Mouse (Mus musculus): Measurements from ENCODE around the gene Phf21a.

Gene Phf21a

GRCm38 (mm10) chr2:92240299-92240698 is 147.4 kb downstream of the Phf21a start:
- peak in 1 of 2 experiments; percentile 29 for DNase-seq

- no peak for DNase-seq
These were observed 147.9 kb downstream of the Phf21a start for GRCm38 (mm10) chr2:92240816-92241215.

- no peak for DNase-seq
These were observed 148.4 kb downstream of the Phf21a start for GRCm38 (mm10) chr2:92241317-92241716.

GRCm38 (mm10) chr2:92246112-92246511 is 153.2 kb downstream of the Phf21a start:
- no peak for DNase-seq

GRCm38 (mm10) chr2:92247711-92248110 is 154.8 kb downstream of the Phf21a start:
- DNase-seq: no peak

- no peak for DNase-seq
These were observed 157.6 kb downstream of the Phf21a start for GRCm38 (mm10) chr2:92250472-92250871.

- no peak for DNase-seq
These were observed 160.9 kb downstream of the Phf21a start for GRCm38 (mm10) chr2:92253777-92254176.

- no peak for DNase-seq
These were observed 163.2 kb downstream of the Phf21a start for GRCm38 (mm10) chr2:92256141-92256540.

- DNase-seq: no peak
These were observed 164.5 kb downstream of the Phf21a start for GRCm38 (mm10) chr2:92257372-92257956.

GRCm38 (mm10) chr2:92259924-92260323 is 167.0 kb downstream of the Phf21a start:
- no peak for DNase-seq

- DNase-seq: no peak
These were observed 173.2 kb downstream of the Phf21a start for GRCm38 (mm10) chr2:92266100-92266617.

GRCm38 (mm10) chr2:92269227-92269626 is 176.3 kb downstream of the Phf21a start:
- DNase-seq: no peak

GRCm38 (mm10) chr2:92272510-92272909 is 179.6 kb downstream of the Phf21a start:
- peak in 1 of 2 experiments; percentile 10 for DNase-seq

GRCm38 (mm10) chr2:92273101-92273801 is 180.3 kb downstream of the Phf21a start:
- DNase-seq: peak in 1 of 2 experiments; percentile 10

GRCm38 (mm10) chr2:92273802-92274183 is 180.9 kb downstream of the Phf21a start:
- no peak for DNase-seq

GRCm38 (mm10) chr2:92277787-92278186 is 184.9 kb downstream of the Phf21a start:
- no peak for DNase-seq

GRCm38 (mm10) chr2:92278663-92279062 is 185.7 kb downstream of the Phf21a start:
- no peak for DNase-seq

GRCm38 (mm10) chr2:92279398-92279797 is 186.5 kb downstream of the Phf21a start:
- no peak for DNase-seq

- DNase-seq: no peak
These were observed 192.7 kb downstream of the Phf21a start for GRCm38 (mm10) chr2:92285597-92285996.

GRCm38 (mm10) chr2:92289335-92289734 is 196.4 kb downstream of the Phf21a start:
- DNase-seq: peak; percentile 29 to 61

- DNase-seq: no peak
These were observed 198.6 kb downstream of the Phf21a start for GRCm38 (mm10) chr2:92291526-92291925.

- peak; percentile 77 to 82 for DNase-seq
These were observed 203.5 kb downstream of the Phf21a start for GRCm38 (mm10) chr2:92296402-92296801.

GRCm38 (mm10) chr2:92299896-92300295 is 207.0 kb downstream of the Phf21a start:
- DNase-seq: no peak
